Mouse (Mus musculus): ENCODE data around the gene Zdhhc18. TPM values are rescaled to one million over a fixed set of nuclear protein-coding genes. Genes with fewer than 3 reads are reported as not detected.

Gene Zdhhc18
- total RNA-seq, 1 experiment = 39.0 TPM

DNA sequence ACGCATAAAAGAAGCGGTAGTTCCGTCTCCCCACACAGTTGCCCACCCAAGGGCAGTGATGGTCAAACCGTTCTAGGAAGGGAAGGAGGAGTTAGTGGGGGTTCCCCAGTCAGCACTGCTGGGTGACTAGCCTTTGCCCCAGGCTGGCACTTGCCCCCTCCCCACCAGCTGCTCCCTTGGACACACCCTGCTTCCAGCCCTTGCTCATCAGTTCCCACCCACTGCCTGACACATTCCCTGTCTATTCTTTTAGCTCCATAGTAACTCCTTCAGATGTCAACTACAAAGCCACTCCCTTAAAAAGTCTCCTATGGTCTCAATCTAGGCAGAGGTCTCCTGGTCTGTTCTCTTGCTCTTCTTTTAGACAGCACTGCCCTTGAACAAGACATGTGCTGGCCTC, 36.1 kb downstream of the Zdhhc18 start:
- Histone ChIP-seq H3K36me3 (ENCODE audit: control insufficient read depth, insufficient read depth, low read length, poor library complexity, severe bottlenecking) (peaks cover 30% of the 10 kb centered on the region; the same call in 1 of the 2 replicates), H3K9me3 (ENCODE audit: control insufficient read depth, insufficient read depth, low read depth, low read length) (no peaks in the 10 kb centered on the region), H3K4me3 (ENCODE audit: insufficient read depth in 1 of 2, low read depth in 1 of 2, low read length in 2 of 2, poor library complexity in 1 of 2, severe bottlenecking in 1 of 2) (no peak overlapping the region), H3K27ac (ENCODE audit: insufficient read depth, low read depth, low read length, poor library complexity, severe bottlenecking) (no peak overlapping the region), H3K9ac (ENCODE audit: insufficient read depth, low read depth, low read length, poor library complexity, severe bottlenecking) (no peak overlapping the region), H3K4me1 (ENCODE audit: control insufficient read depth in 2 of 2, insufficient read depth in 2 of 2, low read length in 2 of 2, poor library complexity in 1 of 2) (peaks cover 2 to 15% of the 10 kb centered on the region in 2 experiments; a peak in 3 of 4 replicates)
- in situ Hi-C loops (cut with MboI; ENCODE audit: low sequenced_read_pairs in 2 of 2, unreplicated experiment in 2 of 2) = no loop called here
- TF ChIP-seq MAFK (IDR thresholded peaks at IDR 0.05; ENCODE audit: insufficient read depth, low read depth, low read length) = no peak
- TF ChIP-seq ZNF384 (IDR thresholded peaks at IDR 0.05; ENCODE audit: low read depth, low read length) = no peak
- no peak for TF ChIP-seq HCFC1 (IDR thresholded peaks at IDR 0.05; ENCODE audit: borderline replicate concordance, insufficient read depth, low read length)
- TF ChIP-seq ZC3H11A (IDR thresholded peaks at IDR 0.05; ENCODE audit: borderline replicate concordance, low read depth, low read length) = no peak
- no peak for TF ChIP-seq CHD2 (IDR thresholded peaks at IDR 0.05; ENCODE audit: low read depth, low read length)
- DNase-seq (ENCODE audit: low read depth, low spot score) = no peak

DNA sequence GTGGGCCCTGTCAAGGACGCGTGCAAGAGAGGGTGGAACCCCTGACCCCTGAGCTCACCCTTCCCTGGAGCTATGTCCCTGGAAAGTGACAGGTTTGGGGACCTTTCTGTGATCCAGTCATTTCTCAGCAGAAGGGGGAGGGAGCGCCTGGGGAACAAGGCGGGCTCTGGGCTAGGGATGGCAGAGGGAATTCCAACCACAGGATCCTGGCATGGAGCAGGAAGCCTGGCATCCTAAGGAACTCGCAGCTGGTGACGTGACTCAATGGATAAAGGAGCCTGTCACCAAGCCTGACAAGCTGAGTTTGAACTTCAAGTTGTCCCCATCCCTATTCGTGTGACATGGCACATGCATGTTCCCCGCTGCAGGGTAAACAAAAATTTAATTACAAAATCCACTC, 36.9 kb downstream of the Zdhhc18 start:
- DNase-seq (ENCODE audit: low read depth, low spot score) = no peak
- Histone ChIP-seq H3K9me3 (ENCODE audit: control insufficient read depth, insufficient read depth, low read depth, low read length) (no peaks in the 10 kb centered on the region), H3K9ac (ENCODE audit: insufficient read depth, low read depth, low read length, poor library complexity, severe bottlenecking) (no peak overlapping the region), H3K4me3 (ENCODE audit: insufficient read depth in 1 of 2, low read depth in 1 of 2, low read length in 2 of 2, poor library complexity in 1 of 2, severe bottlenecking in 1 of 2) (no peak overlapping the region), H3K4me1 (ENCODE audit: control insufficient read depth in 2 of 2, insufficient read depth in 2 of 2, low read length in 2 of 2, poor library complexity in 1 of 2) (peaks cover 2 to 15% of the 10 kb centered on the region in 2 experiments; a peak in 3 of 4 replicates), H3K36me3 (ENCODE audit: control insufficient read depth, insufficient read depth, low read length, poor library complexity, severe bottlenecking) (peaks cover 37% of the 10 kb centered on the region), H3K27ac (ENCODE audit: insufficient read depth, low read depth, low read length, poor library complexity, severe bottlenecking) (no peak overlapping the region)
- TF ChIP-seq ZC3H11A (IDR thresholded peaks at IDR 0.05; ENCODE audit: borderline replicate concordance, low read depth, low read length) (no peak), MAFK (IDR thresholded peaks at IDR 0.05; ENCODE audit: insufficient read depth, low read depth, low read length) (no peak), ZNF384 (IDR thresholded peaks at IDR 0.05; ENCODE audit: low read depth, low read length) (no peak), HCFC1 (IDR thresholded peaks at IDR 0.05; ENCODE audit: borderline replicate concordance, insufficient read depth, low read length) (no peak), CHD2 (IDR thresholded peaks at IDR 0.05; ENCODE audit: low read depth, low read length) (no peak)
- in situ Hi-C loops (cut with MboI; ENCODE audit: low sequenced_read_pairs in 2 of 2, unreplicated experiment in 2 of 2) = no loop called here

DNA sequence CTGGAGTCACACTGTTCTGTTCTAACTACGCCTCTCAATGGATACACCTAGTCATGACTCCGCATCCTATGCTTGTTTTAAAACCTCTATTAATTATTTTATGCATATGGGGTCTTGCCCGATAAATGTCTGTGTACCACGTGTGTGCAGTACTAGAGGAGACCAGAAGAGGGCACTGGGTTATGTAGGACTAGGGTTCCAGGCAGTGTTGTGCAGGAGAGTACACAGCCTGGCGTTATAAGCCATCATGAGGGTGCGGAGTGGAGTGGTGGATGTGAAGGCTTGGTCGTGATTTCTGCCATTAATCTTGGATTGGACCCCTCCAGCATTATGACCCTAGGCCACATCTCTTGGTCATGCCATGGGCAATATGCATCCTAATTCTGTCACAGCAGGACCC, 37.5 kb downstream of the Zdhhc18 start:
- in situ Hi-C loops (cut with MboI; ENCODE audit: low sequenced_read_pairs in 2 of 2, unreplicated experiment in 2 of 2) = no loop called here
- Histone ChIP-seq H3K9me3 (ENCODE audit: control insufficient read depth, insufficient read depth, low read depth, low read length) (no peaks in the 10 kb centered on the region), H3K36me3 (ENCODE audit: control insufficient read depth, insufficient read depth, low read length, poor library complexity, severe bottlenecking) (peaks cover 38% of the 10 kb centered on the region), H3K4me1 (ENCODE audit: control insufficient read depth in 2 of 2, insufficient read depth in 2 of 2, low read length in 2 of 2, poor library complexity in 1 of 2) (peaks cover 4 to 17% of the 10 kb centered on the region in 2 experiments; a peak in 3 of 4 replicates), H3K27ac (ENCODE audit: insufficient read depth, low read depth, low read length, poor library complexity, severe bottlenecking) (no peak overlapping the region), H3K4me3 (ENCODE audit: insufficient read depth in 1 of 2, low read depth in 1 of 2, low read length in 2 of 2, poor library complexity in 1 of 2, severe bottlenecking in 1 of 2) (no peak overlapping the region), H3K9ac (ENCODE audit: insufficient read depth, low read depth, low read length, poor library complexity, severe bottlenecking) (no peak overlapping the region)
- no peak for DNase-seq (ENCODE audit: low read depth, low spot score)
- TF ChIP-seq MAFK (IDR thresholded peaks at IDR 0.05; ENCODE audit: insufficient read depth, low read depth, low read length) = no peak
- TF ChIP-seq CHD2 (IDR thresholded peaks at IDR 0.05; ENCODE audit: low read depth, low read length) = no peak
- TF ChIP-seq ZC3H11A (IDR thresholded peaks at IDR 0.05; ENCODE audit: borderline replicate concordance, low read depth, low read length) = no peak
- TF ChIP-seq HCFC1 (IDR thresholded peaks at IDR 0.05; ENCODE audit: borderline replicate concordance, insufficient read depth, low read length) = no peak
- no peak for TF ChIP-seq ZNF384 (IDR thresholded peaks at IDR 0.05; ENCODE audit: low read depth, low read length)

DNA sequence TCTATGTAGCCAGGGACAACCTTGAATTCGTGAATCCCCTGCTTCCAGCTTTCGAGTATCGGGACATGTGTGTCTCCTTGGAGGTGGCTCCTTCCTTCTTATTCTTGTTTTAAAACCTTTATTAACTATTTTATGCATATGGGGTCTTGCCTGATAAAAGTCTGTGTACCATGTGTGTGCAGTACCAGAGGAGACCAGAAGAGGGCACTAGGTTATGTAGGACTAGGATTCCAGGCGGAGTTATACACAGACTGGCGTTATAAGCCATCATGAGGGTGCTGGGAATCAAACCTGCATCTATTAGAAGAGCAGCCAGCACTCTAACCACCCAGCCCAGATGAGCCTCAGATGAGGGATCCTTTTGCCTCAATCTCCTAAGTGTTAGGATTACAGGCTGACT, 38.1 kb downstream of the Zdhhc18 start:
- in situ Hi-C loops (cut with MboI; ENCODE audit: low sequenced_read_pairs in 2 of 2, unreplicated experiment in 2 of 2) = no loop called here
- DNase-seq (ENCODE audit: low read depth, low spot score) = no peak
- Histone ChIP-seq H3K4me1 (ENCODE audit: control insufficient read depth in 2 of 2, insufficient read depth in 2 of 2, low read length in 2 of 2, poor library complexity in 1 of 2) (peaks cover 9 to 21% of the 10 kb centered on the region in 2 experiments), H3K4me3 (ENCODE audit: insufficient read depth in 1 of 2, low read depth in 1 of 2, low read length in 2 of 2, poor library complexity in 1 of 2, severe bottlenecking in 1 of 2) (no peak overlapping the region), H3K9ac (ENCODE audit: insufficient read depth, low read depth, low read length, poor library complexity, severe bottlenecking) (no peak overlapping the region), H3K27ac (ENCODE audit: insufficient read depth, low read depth, low read length, poor library complexity, severe bottlenecking) (no peak overlapping the region), H3K36me3 (ENCODE audit: control insufficient read depth, insufficient read depth, low read length, poor library complexity, severe bottlenecking) (peaks cover 40% of the 10 kb centered on the region), H3K9me3 (ENCODE audit: control insufficient read depth, insufficient read depth, low read depth, low read length) (no peaks in the 10 kb centered on the region)
- TF ChIP-seq HCFC1 (IDR thresholded peaks at IDR 0.05; ENCODE audit: borderline replicate concordance, insufficient read depth, low read length) (no peak), CHD2 (IDR thresholded peaks at IDR 0.05; ENCODE audit: low read depth, low read length) (no peak), MAFK (IDR thresholded peaks at IDR 0.05; ENCODE audit: insufficient read depth, low read depth, low read length) (no peak), ZC3H11A (IDR thresholded peaks at IDR 0.05; ENCODE audit: borderline replicate concordance, low read depth, low read length) (no peak), ZNF384 (IDR thresholded peaks at IDR 0.05; ENCODE audit: low read depth, low read length) (no peak)

DNA sequence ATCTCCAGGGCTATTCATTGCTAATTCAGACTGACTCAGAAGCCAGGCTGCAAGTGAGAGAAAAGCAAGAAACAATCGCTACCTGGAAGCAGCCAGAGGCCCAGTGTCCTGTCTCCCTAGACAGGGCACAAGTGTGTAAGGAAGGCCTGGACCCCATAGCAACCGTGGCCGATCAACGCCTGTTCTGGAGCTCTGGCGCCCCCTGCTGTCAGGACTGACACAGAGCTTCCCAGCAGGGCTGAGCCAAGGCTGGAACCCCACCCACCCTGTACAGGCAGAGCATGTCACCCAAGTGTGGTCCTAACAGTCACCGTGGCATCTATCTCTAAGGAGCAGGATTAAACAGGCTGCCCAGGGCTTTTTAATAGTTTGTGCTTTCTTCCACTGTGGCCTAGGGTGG, 40.2 kb downstream of the Zdhhc18 start:
- H3K9ac ChIP-seq (ENCODE audit: insufficient read depth, low read depth, low read length, poor library complexity, severe bottlenecking) = no peak overlapping the region
- in situ Hi-C loops (cut with MboI; ENCODE audit: low sequenced_read_pairs in 2 of 2, unreplicated experiment in 2 of 2) = no loop called here
- H3K27ac ChIP-seq (ENCODE audit: insufficient read depth, low read depth, low read length, poor library complexity, severe bottlenecking) = no peak overlapping the region
- peaks cover 42% of the 10 kb centered on the region for H3K36me3 ChIP-seq (ENCODE audit: control insufficient read depth, insufficient read depth, low read length, poor library complexity, severe bottlenecking)
- TF ChIP-seq ZC3H11A (IDR thresholded peaks at IDR 0.05; ENCODE audit: borderline replicate concordance, low read depth, low read length) (0 out of 2 replicates have a peak, but pooled peaks have one; percentile 30), ZNF384 (IDR thresholded peaks at IDR 0.05; ENCODE audit: low read depth, low read length) (no peak)
- peak; percentile 75 for DNase-seq (ENCODE audit: low read depth, low spot score)
- no peaks in the 10 kb centered on the region for H3K9me3 ChIP-seq (ENCODE audit: control insufficient read depth, insufficient read depth, low read depth, low read length)
- H3K4me1 ChIP-seq (ENCODE audit: control insufficient read depth in 2 of 2, insufficient read depth in 2 of 2, low read length in 2 of 2, poor library complexity in 1 of 2) = peaks cover 16 to 32% of the 10 kb centered on the region in 2 experiments
- no peak overlapping the region for H3K4me3 ChIP-seq (ENCODE audit: insufficient read depth in 1 of 2, low read depth in 1 of 2, low read length in 2 of 2, poor library complexity in 1 of 2, severe bottlenecking in 1 of 2)
